Mouse (Mus musculus) testis, adult 2 months (tissue): ENCODE results near the gene Btbd19.

Experiments used
- CTCF ChIP-seq: fragments of 200-500 bp; IDR thresholded peaks from 2 replicates; pipeline ENCODE4 v1.5.1; 2012; ENCODE audit warnings: low read depth, mild to moderate bottlenecking, inconsistent platforms, low read length, moderate library complexity; ENCODE audit not compliant: control insufficient read depth, insufficient read depth, insufficient replicate concordance
- POLR2A ChIP-seq: fragments of 200-500 bp; IDR thresholded peaks from 2 replicates; pipeline ENCODE4 v1.6.1; 2012; ENCODE audit warnings: low read depth, mild to moderate bottlenecking, inconsistent platforms, low read length, moderate library complexity; ENCODE audit not compliant: control insufficient read depth

- no peak for TF ChIP-seq CTCF
- no peak for TF ChIP-seq POLR2A
Observed at GRCm38 (mm10) chr4:117105127-117105526, 20.4 kb downstream of the Btbd19 start.
